Mouse (Mus musculus): Measurements from ENCODE around the gene Amz2.

- no peak for TF ChIP-seq CTCF (IDR thresholded peaks at IDR 0.05)
- TF ChIP-seq POLR2A (IDR thresholded peaks at IDR 0.05; ENCODE audit: insufficient read depth, low read depth, low read length), result no peak
- no peak for TF ChIP-seq EP300 (IDR thresholded peaks at IDR 0.05; ENCODE audit: insufficient read depth, low read depth, low read length)
Observed at GRCm38 (mm10) chr11:109477606-109478380, 52.0 kb downstream of the Amz2 start.

Data from heart, adult 2 months (tissue).